Mouse (Mus musculus): ENCODE measurements around the gene Gm43191. TPM values are rescaled to one million over a fixed set of nuclear protein-coding genes. Genes with fewer than 3 reads are reported as not detected.

Gm43191 gene
- polyA plus RNA-seq, 1 experiment: not detected

GRCm38 (mm10) chr3:116634091-116634490 lies 47.0 kb downstream of the Gm43191 start:
- peaks cover 92% of the 10 kb centered on the region for H3K36me3 ChIP-seq (replicated peaks; ENCODE audit: low read length)
- H3K9me3 ChIP-seq: no peaks in the 10 kb centered on the region
- peak overlapping the region; percentile 66 for H3K4me3 ChIP-seq (replicated peaks)
- no peak for TF ChIP-seq GATA1 (IDR thresholded peaks at IDR 0.05; ENCODE audit: borderline replicate concordance, low read length)
- TF ChIP-seq FLI1 (IDR thresholded peaks at IDR 0.05; ENCODE audit: low read length): no peak
- no peaks in the 10 kb centered on the region for H3K27me3 ChIP-seq (replicated peaks)
- H3K4me1 ChIP-seq: peaks cover 47% of the 10 kb centered on the region

GRCm38 (mm10) chr3:116632971-116633370 lies 48.1 kb downstream of the Gm43191 start:
- H3K36me3 ChIP-seq (replicated peaks; ENCODE audit: low read length): peaks cover 88% of the 10 kb centered on the region
- H3K4me1 ChIP-seq: peaks cover 37% of the 10 kb centered on the region
- no peaks in the 10 kb centered on the region for H3K9me3 ChIP-seq
- H3K4me3 ChIP-seq (replicated peaks): no peak overlapping the region
- H3K27me3 ChIP-seq (replicated peaks): no peaks in the 10 kb centered on the region
- TF ChIP-seq GATA1 (IDR thresholded peaks at IDR 0.05; ENCODE audit: borderline replicate concordance, low read length) (no peak), FLI1 (IDR thresholded peaks at IDR 0.05; ENCODE audit: low read length) (no peak)

GRCm38 (mm10) chr3:116631459-116631858 lies 49.6 kb downstream of the Gm43191 start:
- peaks cover 87% of the 10 kb centered on the region for H3K36me3 ChIP-seq (replicated peaks; ENCODE audit: low read length)
- no peak overlapping the region for H3K4me3 ChIP-seq (replicated peaks)
- H3K27me3 ChIP-seq (replicated peaks): no peaks in the 10 kb centered on the region
- H3K4me1 ChIP-seq: peaks cover 33% of the 10 kb centered on the region
- TF ChIP-seq GATA1 (IDR thresholded peaks at IDR 0.05; ENCODE audit: borderline replicate concordance, low read length) (no peak), FLI1 (IDR thresholded peaks at IDR 0.05; ENCODE audit: low read length) (no peak)
- H3K9me3 ChIP-seq: no peaks in the 10 kb centered on the region

- H3K4me3 ChIP-seq (replicated peaks): no peak overlapping the region
- no peak for TF ChIP-seq GATA1 (IDR thresholded peaks at IDR 0.05; ENCODE audit: borderline replicate concordance, low read length)
- TF ChIP-seq FLI1 (IDR thresholded peaks at IDR 0.05; ENCODE audit: low read length): no peak
- H3K36me3 ChIP-seq (replicated peaks; ENCODE audit: low read length): peaks cover 60% of the 10 kb centered on the region
These were observed 58.4 kb downstream of the Gm43191 start for GRCm38 (mm10) chr3:116622641-116623040.

GRCm38 (mm10) chr3:116620636-116621370 lies 60.3 kb downstream of the Gm43191 start:
- H3K27me3 ChIP-seq (replicated peaks): no peaks in the 10 kb centered on the region
- H3K4me1 ChIP-seq: peaks cover 32% of the 10 kb centered on the region
- peaks cover 51% of the 10 kb centered on the region for H3K36me3 ChIP-seq (replicated peaks; ENCODE audit: low read length)
- peak overlapping the region; percentile 47 for H3K4me3 ChIP-seq (replicated peaks)
- H3K9me3 ChIP-seq: no peaks in the 10 kb centered on the region
- no peak for TF ChIP-seq FLI1 (IDR thresholded peaks at IDR 0.05; ENCODE audit: low read length)
- TF ChIP-seq GATA1 (IDR thresholded peaks at IDR 0.05; ENCODE audit: borderline replicate concordance, low read length): no peak

More at GRCm38 (mm10) chr3:116622641-116623040, 58.4 kb downstream of the Gm43191 start:
- H3K4me1 ChIP-seq: peaks cover 27% of the 10 kb centered on the region
- H3K27me3 ChIP-seq (replicated peaks): no peaks in the 10 kb centered on the region
- H3K9me3 ChIP-seq: no peaks in the 10 kb centered on the region

GRCm38 (mm10) chr3:116618855-116619254 lies 62.2 kb downstream of the Gm43191 start:
- H3K9me3 ChIP-seq: no peaks in the 10 kb centered on the region
- TF ChIP-seq GATA1 (IDR thresholded peaks at IDR 0.05; ENCODE audit: borderline replicate concordance, low read length) (no peak), FLI1 (IDR thresholded peaks at IDR 0.05; ENCODE audit: low read length) (no peak)
- peaks cover 70% of the 10 kb centered on the region for H3K36me3 ChIP-seq (replicated peaks; ENCODE audit: low read length)
- H3K4me1 ChIP-seq: peaks cover 43% of the 10 kb centered on the region
- H3K27me3 ChIP-seq (replicated peaks): no peaks in the 10 kb centered on the region
- H3K4me3 ChIP-seq (replicated peaks): no peak overlapping the region

GRCm38 (mm10) chr3:116615318-116616068 lies 65.6 kb downstream of the Gm43191 start:
- no peaks in the 10 kb centered on the region for H3K27me3 ChIP-seq (replicated peaks)
- TF ChIP-seq FLI1 (IDR thresholded peaks at IDR 0.05; ENCODE audit: low read length): no peak
- no peak for TF ChIP-seq GATA1 (IDR thresholded peaks at IDR 0.05; ENCODE audit: borderline replicate concordance, low read length)
- H3K4me3 ChIP-seq (replicated peaks): no peak overlapping the region
- H3K4me1 ChIP-seq: peaks cover 22% of the 10 kb centered on the region
- H3K9me3 ChIP-seq: no peaks in the 10 kb centered on the region
- peaks cover 69% of the 10 kb centered on the region for H3K36me3 ChIP-seq (replicated peaks; ENCODE audit: low read length)

GRCm38 (mm10) chr3:116614295-116614892 lies 66.7 kb downstream of the Gm43191 start, which contains the start of gene Trmt13:
Trmt13 (minus strand) TSS chr3:116614587.
- no peak for TF ChIP-seq FLI1 (IDR thresholded peaks at IDR 0.05; ENCODE audit: low read length)
- H3K27me3 ChIP-seq (replicated peaks): no peaks in the 10 kb centered on the region
- peaks cover 71% of the 10 kb centered on the region for H3K36me3 ChIP-seq (replicated peaks; ENCODE audit: low read length)
- no peaks in the 10 kb centered on the region for H3K9me3 ChIP-seq
- H3K4me1 ChIP-seq: peaks cover 16% of the 10 kb centered on the region
- no peak within 1 kb of the TSS for H3K4me3 ChIP-seq (replicated peaks)

- no peaks in the 10 kb centered on the region for H3K27me3 ChIP-seq (replicated peaks)
- H3K4me1 ChIP-seq: peaks cover 21% of the 10 kb centered on the region
- peaks cover 45% of the 10 kb centered on the region for H3K36me3 ChIP-seq (replicated peaks; ENCODE audit: low read length)
- no peak for TF ChIP-seq FLI1 (IDR thresholded peaks at IDR 0.05; ENCODE audit: low read length)
- TF ChIP-seq GATA1 (IDR thresholded peaks at IDR 0.05; ENCODE audit: borderline replicate concordance, low read length): no peak
- H3K4me3 ChIP-seq (replicated peaks): no peak overlapping the region
- no peaks in the 10 kb centered on the region for H3K9me3 ChIP-seq
These were observed 76.5 kb downstream of the Gm43191 start for GRCm38 (mm10) chr3:116604570-116604969.
